Comparison of ENCODE assay signal across 10 mouse cellular contexts in genomic region chr17:9776286-9777016, GRCm38 (mm10).
DNase-seq lines count a peak whose midpoint lies in the region; ATAC-seq and TF ChIP-seq lines count a peak whose summit lies in the region.
"Had no signal": no experiment of that assay in that cellular context is flagged by ENCODE, and none has a peak within 500 bp of the region (broad histone marks: within the 10 kb centered on the region; RNA-seq: fewer than 3 reads in every experiment).

No protein-coding gene starts in this region.

- intact Hi-C loops in left cerebral cortex, adult 2 months (cut with DNase I) = loop anchor here (5.0 kb wide), 1 partner anchor 126 kb away; no protein-coding TSS in a partner anchor

- no peak for TF ChIP-seq CTCF in left cerebral cortex, adult 2 months (IDR thresholded peaks at IDR 0.05)

- H3K27me3 ChIP-seq in heart, embryonic 10.5 days (ENCODE audit: insufficient read depth, poor library complexity, severe bottlenecking) = no peaks in the 10 kb centered on the region
- no peaks in the 10 kb centered on the region for H3K27me3 ChIP-seq in embryonic facial prominence, embryonic 10.5 days (replicated peaks; ENCODE audit: low read depth, poor library complexity, severe bottlenecking)
- no peaks in the 10 kb centered on the region for H3K27me3 ChIP-seq in neural tube, embryonic 15.5 days (replicated peaks)
- H3K27me3 ChIP-seq: CH12.LX had no signal

- 0 out of 2 replicates have a peak overlapping the region, but pooled peaks have one; percentile 22 for H3K27ac ChIP-seq in heart, embryonic 10.5 days
- H3K27ac ChIP-seq in embryonic facial prominence, embryonic 10.5 days (replicated peaks) = peak overlapping the region; percentile 71
- peak overlapping the region; percentile 66 for H3K27ac ChIP-seq in left cerebral cortex, adult 2 months
- peak overlapping the region; percentile 82 for H3K27ac ChIP-seq in neural tube, embryonic 15.5 days (replicated peaks)

- H3K36me3 ChIP-seq in heart, embryonic 10.5 days = no peaks in the 10 kb centered on the region
- H3K36me3 ChIP-seq in embryonic facial prominence, embryonic 10.5 days (replicated peaks) = no peaks in the 10 kb centered on the region
- no peaks in the 10 kb centered on the region for H3K36me3 ChIP-seq in neural tube, embryonic 15.5 days

- ATAC-seq in neural tube, embryonic 15.5 days (ENCODE audit: low FRiP score) = peak; percentile 82

- H3K4me3 ChIP-seq in heart, embryonic 10.5 days = no peak overlapping the region
- no peak overlapping the region for H3K4me3 ChIP-seq in embryonic facial prominence, embryonic 10.5 days
- no peak overlapping the region for H3K4me3 ChIP-seq in left cerebral cortex, adult 2 months
- no peak overlapping the region for H3K4me3 ChIP-seq in neural tube, embryonic 15.5 days (replicated peaks)

- no peak overlapping the region for H3K9ac ChIP-seq in neural tube, embryonic 15.5 days (replicated peaks)

- H3K9me3 ChIP-seq in heart, embryonic 10.5 days = no peaks in the 10 kb centered on the region
- H3K9me3 ChIP-seq in embryonic facial prominence, embryonic 10.5 days = no peaks in the 10 kb centered on the region
- H3K9me3 ChIP-seq in neural tube, embryonic 15.5 days (replicated peaks) = no peaks in the 10 kb centered on the region

- no peak overlapping the region for H3K4me2 ChIP-seq in neural tube, embryonic 15.5 days

- DNase-seq in heart, embryonic 10.5 days (ENCODE audit: low spot score) = no peak
- DNase-seq in heart, adult 8-10 months (ENCODE audit: low spot score) = no peak
- DNase-seq in embryonic facial prominence, embryonic 10.5 days (ENCODE audit: low spot score) = no peak
- peak; percentile 36 to 56 for DNase-seq in left cerebral cortex, adult 2 months (ENCODE audit: extremely low spot score in 1 of 2, low spot score in 2 of 2)
- no peak for DNase-seq in adrenal gland, adult 2 months
- no peak for DNase-seq in kidney, postnatal 10 days
- no peak for DNase-seq in ovary, postnatal 10 days (ENCODE audit: low spot score)
- DNase-seq: kidney, adult 11 months had no signal

- peaks cover 13% of the 10 kb centered on the region for H3K4me1 ChIP-seq in heart, embryonic 10.5 days
- peaks cover 28% of the 10 kb centered on the region for H3K4me1 ChIP-seq in embryonic facial prominence, embryonic 10.5 days
- H3K4me1 ChIP-seq in neural tube, embryonic 15.5 days = peaks cover 13% of the 10 kb centered on the region; the same call in 1 of the 2 replicates

- 70% methylated on average over 7 of the region's 9 CpGs for WGBS in heart, embryonic 10.5 days
- 67% methylated on average over 8 of the region's 9 CpGs for WGBS in embryonic facial prominence, embryonic 10.5 days
- WGBS in neural tube, embryonic 15.5 days = 24% methylated on average over 7 of the region's 9 CpGs

Comparison
In these comparisons a context has a peak if more than half of its experiments do, and no peak if none do; other contexts are left out.
1. DNase-seq: peak in left cerebral cortex, adult 2 months (2 of 2); none in heart, embryonic 10.5 days (single experiment), heart, adult 8-10 months (single experiment), embryonic facial prominence, embryonic 10.5 days (single experiment), adrenal gland, adult 2 months (single experiment), kidney, postnatal 10 days (single experiment) and ovary, postnatal 10 days (single experiment).
2. H3K27ac ChIP-seq: peak in every context shown above with its lines; median percentile 82 in neural tube, embryonic 15.5 days; 71 in embryonic facial prominence, embryonic 10.5 days; 66 in left cerebral cortex, adult 2 months; 22 in heart, embryonic 10.5 days.